Comparison of ENCODE assay signal across 8 mouse cellular contexts in the genomic region with DNA sequence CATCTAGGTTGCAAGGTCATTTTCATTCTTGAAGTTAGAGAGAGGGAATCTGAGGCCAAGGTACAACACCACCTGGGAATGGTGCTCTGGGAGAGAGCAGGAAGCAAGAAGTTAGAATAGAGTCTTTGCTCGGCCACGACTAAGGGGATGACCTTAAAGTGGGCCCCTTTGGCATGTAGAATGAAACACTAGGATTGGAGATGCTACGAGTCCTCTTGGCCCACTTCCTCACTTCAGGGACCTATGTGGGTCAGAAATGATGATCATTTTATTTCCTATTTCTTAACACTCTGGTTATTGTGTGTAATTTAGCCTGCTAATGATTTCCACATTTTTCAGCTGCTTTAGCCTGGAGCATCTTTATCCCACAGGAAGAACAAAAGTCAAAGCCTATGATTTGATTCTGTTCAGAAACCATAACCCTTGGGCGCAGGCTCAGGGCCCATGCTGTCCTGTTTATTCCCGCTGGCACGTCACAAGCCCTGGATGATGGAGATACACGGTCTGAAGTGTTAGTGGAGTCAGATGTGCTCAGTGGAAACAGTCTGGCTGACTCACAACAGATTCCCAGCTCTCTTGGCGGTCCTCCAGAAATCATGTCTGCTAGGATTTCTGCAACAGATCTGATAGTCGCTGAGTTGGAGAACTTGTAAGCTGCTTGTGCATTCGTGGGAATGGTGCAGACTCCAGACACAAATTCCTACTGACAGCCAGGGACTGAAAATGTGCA.
DNase-seq lines count a peak whose midpoint lies in the region; ATAC-seq and TF ChIP-seq lines count a peak whose summit lies in the region.

No protein-coding gene starts in this region.

- H3K9me3 ChIP-seq in forebrain, embryonic 13.5 days (replicated peaks) = no peaks in the 10 kb centered on the region
- no peaks in the 10 kb centered on the region for H3K9me3 ChIP-seq in forebrain, embryonic 12.5 days
- H3K9me3 ChIP-seq in limb, embryonic 14.5 days (ENCODE audit: control insufficient read depth, low read length) = no peaks in the 10 kb centered on the region
- no peaks in the 10 kb centered on the region for H3K9me3 ChIP-seq in stomach, embryonic 14.5 days (ENCODE audit: control insufficient read depth, low read depth, low read length)

- no peak overlapping the region for H3K4me2 ChIP-seq in forebrain, embryonic 13.5 days
- H3K4me2 ChIP-seq in forebrain, embryonic 12.5 days = no peak overlapping the region
- no peak overlapping the region for H3K4me2 ChIP-seq in limb, embryonic 14.5 days (replicated peaks; ENCODE audit: low read depth, low read length, severe bottlenecking)
- no peak overlapping the region for H3K4me2 ChIP-seq in stomach, embryonic 14.5 days (replicated peaks; ENCODE audit: low read depth, low read length)

- H3K4me1 ChIP-seq in forebrain, embryonic 13.5 days = peaks cover 16% of the 10 kb centered on the region
- peaks cover 10% of the 10 kb centered on the region for H3K4me1 ChIP-seq in forebrain, embryonic 12.5 days
- H3K4me1 ChIP-seq in limb, embryonic 14.5 days (ENCODE audit: control insufficient read depth, insufficient read depth, low read length) = peaks cover 18% of the 10 kb centered on the region
- no peaks in the 10 kb centered on the region for H3K4me1 ChIP-seq in stomach, embryonic 14.5 days (ENCODE audit: control insufficient read depth, insufficient read depth, low read length)

- no peak overlapping the region for H3K9ac ChIP-seq in forebrain, embryonic 13.5 days
- no peak overlapping the region for H3K9ac ChIP-seq in forebrain, embryonic 12.5 days
- no peak overlapping the region for H3K9ac ChIP-seq in limb, embryonic 14.5 days (ENCODE audit: low read depth, low read length, severe bottlenecking)
- no peak overlapping the region for H3K9ac ChIP-seq in stomach, embryonic 14.5 days (replicated peaks; ENCODE audit: low read depth, low read length)

- intact Hi-C loops in heart, postnatal 36 days (cut with DNase I) = no loop called here

- no peak overlapping the region for H3K4me3 ChIP-seq in forebrain, embryonic 13.5 days
- H3K4me3 ChIP-seq in forebrain, embryonic 12.5 days (replicated peaks) = no peak overlapping the region
- no peak overlapping the region for H3K4me3 ChIP-seq in limb, embryonic 14.5 days (replicated peaks; ENCODE audit: low read length)
- H3K4me3 ChIP-seq in stomach, embryonic 14.5 days (ENCODE audit: low read depth, low read length) = no peak overlapping the region

- no peaks in the 10 kb centered on the region for H3K27me3 ChIP-seq in forebrain, embryonic 13.5 days
- H3K27me3 ChIP-seq in forebrain, embryonic 12.5 days = no peaks in the 10 kb centered on the region
- no peaks in the 10 kb centered on the region for H3K27me3 ChIP-seq in limb, embryonic 14.5 days (ENCODE audit: control insufficient read depth, insufficient read depth, low read length)
- no peaks in the 10 kb centered on the region for H3K27me3 ChIP-seq in stomach, embryonic 14.5 days (ENCODE audit: control insufficient read depth, insufficient read depth, low read length)

- ATAC-seq in forebrain, embryonic 13.5 days = peak; percentile 76; the same call in 1 of the 2 replicates
- no peak for ATAC-seq in forebrain, embryonic 12.5 days (ENCODE audit: low FRiP score)
- peak; percentile 91 for ATAC-seq in limb, embryonic 14.5 days (ENCODE audit: low FRiP score, low read depth)
- ATAC-seq in stomach, embryonic 14.5 days (ENCODE audit: insufficient number of reproducible peaks, insufficient read depth, low FRiP score, low read depth) = peak; percentile 18; the same call in 1 of the 2 replicates
- ATAC-seq in erythroblast, adult 5-6 weeks (replicated peaks; ENCODE audit: low FRiP score, poor library complexity, severe bottlenecking) = no peak

- H3K36me3 ChIP-seq in forebrain, embryonic 13.5 days (ENCODE audit: poor library complexity, severe bottlenecking) = no peaks in the 10 kb centered on the region
- no peaks in the 10 kb centered on the region for H3K36me3 ChIP-seq in forebrain, embryonic 12.5 days (replicated peaks)
- H3K36me3 ChIP-seq in limb, embryonic 14.5 days (ENCODE audit: control insufficient read depth, insufficient read depth, low read length) = no peaks in the 10 kb centered on the region
- no peaks in the 10 kb centered on the region for H3K36me3 ChIP-seq in stomach, embryonic 14.5 days (ENCODE audit: control insufficient read depth, insufficient read depth, low read length)

- DNase-seq in adrenal gland, postnatal 10 days = peak; percentile 69
- peak; percentile 90 to 95 for DNase-seq in frontal cortex, adult 2 months (ENCODE audit: extremely low spot score in 1 of 2, low spot score in 1 of 2)
- peak; percentile 46 to 47 for DNase-seq in heart, postnatal 36 days
- DNase-seq in limb, embryonic 14.5 days (ENCODE audit: low spot score) = peak; percentile 94

- H3K27ac ChIP-seq in forebrain, embryonic 13.5 days = no peak overlapping the region
- no peak overlapping the region for H3K27ac ChIP-seq in forebrain, embryonic 12.5 days
- H3K27ac ChIP-seq in limb, embryonic 14.5 days (replicated peaks; ENCODE audit: low read depth, low read length) = no peak overlapping the region
- 0 out of 2 replicates have a peak overlapping the region, but pooled peaks have one; percentile 11 for H3K27ac ChIP-seq in stomach, embryonic 14.5 days (ENCODE audit: low read length)

- no peak for TF ChIP-seq POLR2A in limb, embryonic 14.5 days (IDR thresholded peaks at IDR 0.05; ENCODE audit: borderline replicate concordance, extremely low read depth, insufficient read depth, insufficient read length)

- WGBS in forebrain, embryonic 13.5 days = 77% methylated on average over 10 of the region's 10 CpGs
- WGBS in forebrain, embryonic 12.5 days = 76% methylated on average over 10 of the region's 10 CpGs
- WGBS in limb, embryonic 14.5 days = 32% methylated on average over 10 of the region's 10 CpGs
- 50% methylated on average over 10 of the region's 10 CpGs for whole genome bisulfite sequencing in stomach, embryonic 14.5 days

Comparison
In these comparisons a context has a peak if more than half of its experiments do, and no peak if none do; other contexts are left out.
1. ATAC-seq: peak in forebrain, embryonic 13.5 days (single experiment), limb, embryonic 14.5 days (single experiment) and stomach, embryonic 14.5 days (single experiment); none in forebrain, embryonic 12.5 days (single experiment) and erythroblast, adult 5-6 weeks (single experiment).
2. Peak in every context shown above with its lines, with median percentiles within 50 percentile points of each other: DNase-seq.